Mouse (Mus musculus): Measurements from ENCODE around the gene Synj1. TPM values are rescaled to one million over a fixed set of nuclear protein-coding genes. Genes with fewer than 3 reads are reported as not detected.
A peak's percentile ranks its signal among the peaks of the same experiment; 100 is the strongest.

Synj1 gene
- polyA plus RNA-seq, 1 experiment from 2014 or later: 13.5 TPM

GRCm38 (mm10) chr16:91009942-91010529, 1.1 kb downstream of the Synj1 start:
- Histone ChIP-seq H3K9ac (peak overlapping the region; percentile 72), H3K9me3 (replicated peaks) (no peaks in the 10 kb centered on the region), H3K27me3 (no peaks in the 10 kb centered on the region), H3K4me1 (peaks cover 17% of the 10 kb centered on the region), H3K27ac (replicated peaks) (0 out of 2 replicates have a peak overlapping the region, but pooled peaks have one; percentile 93), H3K4me3 (replicated peaks) (peak overlapping the region; percentile 94), H3K36me3 (peaks cover 8% of the 10 kb centered on the region), H3K4me2 (replicated peaks) (peak overlapping the region; percentile 73)
- 1% methylated on average over 19 of the region's 19 CpGs for WGBS
- ATAC-seq (ENCODE audit: insufficient number of reproducible peaks, low FRiP score, low TSS enrichment, low read depth): no peak

- no peaks in the 10 kb centered on the region for H3K9me3 ChIP-seq (replicated peaks)
- peaks cover 6% of the 10 kb centered on the region; the same call in 1 of the 2 replicates for H3K4me1 ChIP-seq
- no peak overlapping the region for H3K4me2 ChIP-seq (replicated peaks)
- no peaks in the 10 kb centered on the region for H3K27me3 ChIP-seq
- H3K4me3 ChIP-seq (replicated peaks): no peak overlapping the region
- H3K36me3 ChIP-seq: no peaks in the 10 kb centered on the region
- no peak overlapping the region for H3K9ac ChIP-seq
- ATAC-seq (ENCODE audit: insufficient number of reproducible peaks, low FRiP score, low TSS enrichment, low read depth): no peak
- 81% methylated on average over 4 of the region's 4 CpGs for WGBS
- H3K27ac ChIP-seq (replicated peaks): no peak overlapping the region
Observed at GRCm38 (mm10) chr16:91004915-91005538, 6.1 kb downstream of the Synj1 start.

- ATAC-seq (ENCODE audit: insufficient number of reproducible peaks, low FRiP score, low TSS enrichment, low read depth): no peak
Observed at GRCm38 (mm10) chr16:91001098-91001497, 10.0 kb downstream of the Synj1 start.

GRCm38 (mm10) chr16:90999827-91000226, 11.3 kb downstream of the Synj1 start:
- Histone ChIP-seq H3K4me3 (replicated peaks) (no peak overlapping the region), H3K4me1 (peaks cover 5% of the 10 kb centered on the region), H3K36me3 (no peaks in the 10 kb centered on the region), H3K27me3 (no peaks in the 10 kb centered on the region), H3K4me2 (replicated peaks) (no peak overlapping the region), H3K9me3 (replicated peaks) (no peaks in the 10 kb centered on the region), H3K27ac (replicated peaks) (no peak overlapping the region), H3K9ac (no peak overlapping the region)
- no peak for ATAC-seq (ENCODE audit: insufficient number of reproducible peaks, low FRiP score, low TSS enrichment, low read depth)
- WGBS: 57% methylated on average over 4 of the region's 4 CpGs

More at GRCm38 (mm10) chr16:91001098-91001497, 10.0 kb downstream of the Synj1 start:
- Histone ChIP-seq H3K9me3 (replicated peaks) (no peaks in the 10 kb centered on the region), H3K27me3 (no peaks in the 10 kb centered on the region), H3K4me1 (no peaks in the 10 kb centered on the region), H3K4me3 (replicated peaks) (no peak overlapping the region), H3K9ac (no peak overlapping the region), H3K4me2 (replicated peaks) (no peak overlapping the region), H3K27ac (replicated peaks) (no peak overlapping the region), H3K36me3 (no peaks in the 10 kb centered on the region)
- WGBS: 72% methylated on average over 2 of the region's 2 CpGs

GRCm38 (mm10) chr16:90997822-90998221, 13.3 kb downstream of the Synj1 start:
- H3K27me3 ChIP-seq: no peaks in the 10 kb centered on the region
- no peak overlapping the region for H3K9ac ChIP-seq
- no peak overlapping the region for H3K27ac ChIP-seq (replicated peaks)
- no peak for ATAC-seq (ENCODE audit: insufficient number of reproducible peaks, low FRiP score, low TSS enrichment, low read depth)
- no peaks in the 10 kb centered on the region for H3K36me3 ChIP-seq
- no peak overlapping the region for H3K4me3 ChIP-seq (replicated peaks)
- H3K4me2 ChIP-seq (replicated peaks): no peak overlapping the region
- H3K4me1 ChIP-seq: peaks cover 5% of the 10 kb centered on the region
- H3K9me3 ChIP-seq (replicated peaks): no peaks in the 10 kb centered on the region
- 87% methylated on average over 3 of the region's 3 CpGs for WGBS

GRCm38 (mm10) chr16:90996327-90997243, 14.5 kb downstream of the Synj1 start:
- no peak overlapping the region for H3K27ac ChIP-seq (replicated peaks)
- 85% methylated on average over 7 of the region's 7 CpGs for WGBS
- H3K27me3 ChIP-seq: no peaks in the 10 kb centered on the region
- H3K4me2 ChIP-seq (replicated peaks): no peak overlapping the region
- H3K4me1 ChIP-seq: peaks cover 5% of the 10 kb centered on the region
- H3K9me3 ChIP-seq (replicated peaks): no peaks in the 10 kb centered on the region
- no peak overlapping the region for H3K4me3 ChIP-seq (replicated peaks)
- H3K9ac ChIP-seq: no peak overlapping the region
- ATAC-seq (ENCODE audit: insufficient number of reproducible peaks, low FRiP score, low TSS enrichment, low read depth): no peak
- no peaks in the 10 kb centered on the region for H3K36me3 ChIP-seq

- no peak overlapping the region for H3K4me3 ChIP-seq (replicated peaks)
- no peak overlapping the region for H3K27ac ChIP-seq (replicated peaks)
- 67% methylated on average over 5 of the region's 5 CpGs for WGBS
- H3K9me3 ChIP-seq (replicated peaks): no peaks in the 10 kb centered on the region
- H3K4me2 ChIP-seq (replicated peaks): no peak overlapping the region
- H3K36me3 ChIP-seq: peaks cover 7% of the 10 kb centered on the region; the same call in 1 of the 2 replicates
- no peaks in the 10 kb centered on the region for H3K27me3 ChIP-seq
- peaks cover 5% of the 10 kb centered on the region for H3K4me1 ChIP-seq
- H3K9ac ChIP-seq: no peak overlapping the region
- no peak for ATAC-seq (ENCODE audit: insufficient number of reproducible peaks, low FRiP score, low TSS enrichment, low read depth)
Observed at GRCm38 (mm10) chr16:90995498-90995897, 15.6 kb downstream of the Synj1 start.

GRCm38 (mm10) chr16:90995023-90995422, 16.1 kb downstream of the Synj1 start:
- H3K27ac ChIP-seq (replicated peaks): no peak overlapping the region

GRCm38 (mm10) chr16:90989162-90989561, 21.9 kb downstream of the Synj1 start:
- peaks cover 13% of the 10 kb centered on the region; the same call in 1 of the 2 replicates for H3K36me3 ChIP-seq
- no peaks in the 10 kb centered on the region for H3K4me1 ChIP-seq
- H3K27ac ChIP-seq (replicated peaks): no peak overlapping the region
- H3K9me3 ChIP-seq (replicated peaks): no peaks in the 10 kb centered on the region
- no peak overlapping the region for H3K4me2 ChIP-seq (replicated peaks)
- no peak for ATAC-seq (ENCODE audit: insufficient number of reproducible peaks, low FRiP score, low TSS enrichment, low read depth)
- no peak overlapping the region for H3K9ac ChIP-seq
- 93% methylated on average over 8 of the region's 8 CpGs for WGBS
- H3K4me3 ChIP-seq (replicated peaks): no peak overlapping the region
- no peaks in the 10 kb centered on the region for H3K27me3 ChIP-seq

More at GRCm38 (mm10) chr16:90995023-90995422, 16.1 kb downstream of the Synj1 start:
- Histone ChIP-seq H3K27me3 (no peaks in the 10 kb centered on the region), H3K4me1 (peaks cover 5% of the 10 kb centered on the region), H3K4me3 (replicated peaks) (no peak overlapping the region), H3K9me3 (replicated peaks) (no peaks in the 10 kb centered on the region), H3K9ac (no peak overlapping the region), H3K4me2 (replicated peaks) (no peak overlapping the region), H3K36me3 (peaks cover 11% of the 10 kb centered on the region; the same call in 1 of the 2 replicates)
- peak; percentile 57; the same call in 1 of the 2 replicates for ATAC-seq (ENCODE audit: insufficient number of reproducible peaks, low FRiP score, low TSS enrichment, low read depth)
- 61% methylated on average over 4 of the region's 4 CpGs for WGBS

- H3K27ac ChIP-seq (replicated peaks): no peak overlapping the region
- WGBS: 94% methylated on average over 3 of the region's 3 CpGs
- no peak overlapping the region for H3K4me3 ChIP-seq (replicated peaks)
Observed at GRCm38 (mm10) chr16:90988665-90989064, 22.4 kb downstream of the Synj1 start.

GRCm38 (mm10) chr16:90988039-90988438, 23.1 kb downstream of the Synj1 start:
- no peak overlapping the region for H3K9ac ChIP-seq
- H3K27ac ChIP-seq (replicated peaks): no peak overlapping the region
- no peaks in the 10 kb centered on the region for H3K27me3 ChIP-seq
- WGBS: 90% methylated on average over 8 of the region's 8 CpGs
- no peak overlapping the region for H3K4me2 ChIP-seq (replicated peaks)
- no peak for ATAC-seq (ENCODE audit: insufficient number of reproducible peaks, low FRiP score, low TSS enrichment, low read depth)
- peaks cover 13% of the 10 kb centered on the region; the same call in 1 of the 2 replicates for H3K36me3 ChIP-seq
- H3K4me3 ChIP-seq (replicated peaks): no peak overlapping the region
- no peaks in the 10 kb centered on the region for H3K4me1 ChIP-seq
- no peaks in the 10 kb centered on the region for H3K9me3 ChIP-seq (replicated peaks)

More at GRCm38 (mm10) chr16:90988665-90989064, 22.4 kb downstream of the Synj1 start:
- no peak overlapping the region for H3K4me2 ChIP-seq (replicated peaks)
- H3K4me1 ChIP-seq: no peaks in the 10 kb centered on the region
- H3K9ac ChIP-seq: no peak overlapping the region
- H3K9me3 ChIP-seq (replicated peaks): no peaks in the 10 kb centered on the region
- H3K36me3 ChIP-seq: peaks cover 13% of the 10 kb centered on the region; the same call in 1 of the 2 replicates
- no peaks in the 10 kb centered on the region for H3K27me3 ChIP-seq
- no peak for ATAC-seq (ENCODE audit: insufficient number of reproducible peaks, low FRiP score, low TSS enrichment, low read depth)
